Mouse (Mus musculus) cortical plate, adult 2 months (tissue): ENCODE results near the gene Tmem260.

ENCODE experiments used
- CTCF ChIP-seq: fragments of 200-500 bp; IDR thresholded peaks from 2 replicates; pipeline ENCODE4 v1.5.1; 2011; ENCODE audit warnings: mild to moderate bottlenecking, control low read depth, low read length; ENCODE audit not compliant: insufficient read depth; ENCODE audit errors: extremely low read depth
- POLR2A ChIP-seq: fragments of 200-500 bp; IDR thresholded peaks from 2 replicates; pipeline ENCODE4 v1.6.1; 2011; ENCODE audit warnings: mild to moderate bottlenecking, low read length, control low read depth; ENCODE audit not compliant: insufficient read depth; ENCODE audit errors: extremely low read depth

- TF ChIP-seq CTCF (no peak), POLR2A (no peak)
Measured at GRCm38 (mm10) chr14:48421996-48422395, 23.9 kb upstream of the Tmem260 start.
